Mouse (Mus musculus) layer of hippocampus, adult 2 months (tissue): ENCODE results near the gene Arhgap42. TPM values are rescaled to one million over a fixed set of nuclear protein-coding genes. Genes with fewer than 3 reads are reported as not detected.

Source experiments
- DNase-seq, 2 experiments: peaks; one replicate each; pipeline ENCODE4 v3.0.0; 2022; ENCODE audit warnings: low spot score in 2 of 2
- H3K27ac ChIP-seq: fragments of 200-600 bp; 2 replicates; pipeline ENCODE4 v1.8.1; 2022
- H3K4me3 ChIP-seq: fragments of 200-600 bp; 2 replicates; pipeline ENCODE4 v1.8.1; 2022; ENCODE audit warnings: mild to moderate bottlenecking
- CTCF ChIP-seq: fragments of 200-600 bp; conservative IDR thresholded peaks from 2 replicates; pipeline ENCODE4 v1.8.1; 2022; ENCODE audit warnings: antibody characterized with exemption, mild to moderate bottlenecking, moderate library complexity
- total RNA-seq, 2 experiments: library from RNA; stranded (reverse); gene quantifications; 2 replicates each; pipeline ENCODE4 v1.2.3; 2021

Arhgap42 gene
- total RNA-seq, 2 experiments from 2014 or later, result 7.5 to 8.1 TPM

- no peak for DNase-seq
- TF ChIP-seq CTCF, result no peak
- Histone ChIP-seq H3K4me3 (no peak overlapping the region), H3K27ac (no peak overlapping the region)
Observed at GRCm38 (mm10) chr9:9199170-9199841, 39.6 kb downstream of the Arhgap42 start.

GRCm38 (mm10) chr9:9198645-9199044 is 40.3 kb downstream of the Arhgap42 start:
- no peak for DNase-seq
- Histone ChIP-seq H3K27ac (no peak overlapping the region), H3K4me3 (no peak overlapping the region)
- no peak for TF ChIP-seq CTCF

- no peak for DNase-seq
- Histone ChIP-seq H3K27ac (no peak overlapping the region), H3K4me3 (no peak overlapping the region)
- TF ChIP-seq CTCF, result no peak
Observed at GRCm38 (mm10) chr9:9196046-9196445, 42.9 kb downstream of the Arhgap42 start.

GRCm38 (mm10) chr9:9194496-9194895 is 44.4 kb downstream of the Arhgap42 start:
- H3K27ac ChIP-seq, result no peak overlapping the region
- no peak for DNase-seq
- no peak for TF ChIP-seq CTCF
- no peak overlapping the region for H3K4me3 ChIP-seq

GRCm38 (mm10) chr9:9192716-9193115 is 46.2 kb downstream of the Arhgap42 start:
- Histone ChIP-seq H3K4me3 (no peak overlapping the region), H3K27ac (no peak overlapping the region)
- no peak for DNase-seq
- no peak for TF ChIP-seq CTCF

GRCm38 (mm10) chr9:9190835-9191234 is 48.1 kb downstream of the Arhgap42 start:
- no peak for TF ChIP-seq CTCF
- Histone ChIP-seq H3K27ac (no peak overlapping the region), H3K4me3 (no peak overlapping the region)
- no peak for DNase-seq

GRCm38 (mm10) chr9:9188167-9188566 is 50.7 kb downstream of the Arhgap42 start:
- H3K27ac ChIP-seq, result no peak overlapping the region

GRCm38 (mm10) chr9:9177745-9178144 is 61.2 kb downstream of the Arhgap42 start:
- TF ChIP-seq CTCF, result no peak
- no peak overlapping the region for H3K4me3 ChIP-seq

More at GRCm38 (mm10) chr9:9188167-9188566, 50.7 kb downstream of the Arhgap42 start:
- no peak for TF ChIP-seq CTCF
- no peak for DNase-seq
- no peak overlapping the region for H3K4me3 ChIP-seq

GRCm38 (mm10) chr9:9174924-9175323 is 64.0 kb downstream of the Arhgap42 start:
- TF ChIP-seq CTCF, result no peak
- no peak overlapping the region for H3K4me3 ChIP-seq
- no peak overlapping the region for H3K27ac ChIP-seq
- DNase-seq, result no peak

More at GRCm38 (mm10) chr9:9177745-9178144, 61.2 kb downstream of the Arhgap42 start:
- no peak for DNase-seq
- H3K27ac ChIP-seq, result no peak overlapping the region

- DNase-seq, result no peak
- H3K27ac ChIP-seq, result no peak overlapping the region
- no peak overlapping the region for H3K4me3 ChIP-seq
- no peak for TF ChIP-seq CTCF
Observed at GRCm38 (mm10) chr9:9174206-9174605, 64.7 kb downstream of the Arhgap42 start.

- DNase-seq, result no peak
- H3K27ac ChIP-seq, result no peak overlapping the region
- TF ChIP-seq CTCF, result no peak
- no peak overlapping the region for H3K4me3 ChIP-seq
Observed at GRCm38 (mm10) chr9:9173091-9173490, 65.8 kb downstream of the Arhgap42 start.

- Histone ChIP-seq H3K27ac (no peak overlapping the region; the same call in 1 of the 2 replicates), H3K4me3 (no peak overlapping the region)
- TF ChIP-seq CTCF, result no peak
- DNase-seq, result no peak
Observed at GRCm38 (mm10) chr9:9171146-9171816, 67.6 kb downstream of the Arhgap42 start.

GRCm38 (mm10) chr9:9165641-9166063 is 73.2 kb downstream of the Arhgap42 start:
- no peak overlapping the region for H3K4me3 ChIP-seq
- H3K27ac ChIP-seq, result no peak overlapping the region
- no peak for TF ChIP-seq CTCF
- no peak for DNase-seq

GRCm38 (mm10) chr9:9160736-9161135 is 78.2 kb downstream of the Arhgap42 start:
- Histone ChIP-seq H3K27ac (no peak overlapping the region), H3K4me3 (no peak overlapping the region)
- no peak for TF ChIP-seq CTCF
- no peak for DNase-seq
